Mouse (Mus musculus) MEL (cell line): ENCODE measurements at regions not wholly inside any gene's neighbourhood (a gene's known extent, or its start where the extent isn't known, plus 50 kb on each side); places are given as distances from the start of the nearest gene placed in this dataset.

Source experiments
- DNase-seq: peaks from one replicate; pipeline ENCODE4 v3.0.0; 2011; ENCODE audit warnings: low read depth, low spot score
- H3K27ac ChIP-seq: 2 replicates; pipeline ENCODE4 v1.5.1; 2012; ENCODE audit warnings: low read depth, mild to moderate bottlenecking, control low read depth, low read length, moderate library complexity; ENCODE audit not compliant: control insufficient read depth
- H3K27me3 ChIP-seq, 2 experiments: fragments of 150-350 bp in 1 of 2; sonication (generic) in 1 of 2; 2 replicates each; pipeline ENCODE4 v1.6.1; 2012; ENCODE audit warnings: low read length in 2 of 2, mild to moderate bottlenecking in 2 of 2, improper control_type of control experiment in 1 of 2, moderate library complexity in 1 of 2; ENCODE audit not compliant: insufficient read depth in 2 of 2, control insufficient read depth in 1 of 2
- H3K36me3 ChIP-seq, 2 experiments: 2 replicates each; pipeline ENCODE4 v1.6.1; 2012 to 2014; ENCODE audit warnings: low read length in 2 of 2, improper control_type of control experiment in 1 of 2, inconsistent platforms in 1 of 2, mild to moderate bottlenecking in 1 of 2; ENCODE audit not compliant: insufficient read depth in 2 of 2, control insufficient read depth in 1 of 2
- H3K4me1 ChIP-seq, 2 experiments: fragments of 150-350 bp in 1 of 2; sonication (generic) in 1 of 2; 2 replicates each; pipeline ENCODE4 v1.6.1; 2012; ENCODE audit warnings: low read length in 2 of 2, improper control_type of control experiment in 1 of 2, mild to moderate bottlenecking in 1 of 2; ENCODE audit not compliant: insufficient read depth in 2 of 2, control insufficient read depth in 1 of 2
- H3K4me3 ChIP-seq, 2 experiments: fragments of 150-350 bp in 1 of 2; sonication (generic) in 1 of 2; 2 replicates each; pipeline ENCODE4 v1.5.1; 2012; ENCODE audit warnings: low read depth in 2 of 2, low read length in 2 of 2, mild to moderate bottlenecking in 2 of 2, moderate library complexity in 2 of 2, control low read depth in 1 of 2, improper control_type of control experiment in 1 of 2; ENCODE audit not compliant: control insufficient read depth in 1 of 2, insufficient read depth in 1 of 2
- H3K79me2 ChIP-seq: 2 replicates; pipeline ENCODE4 v1.6.1; 2012; ENCODE audit warnings: mild to moderate bottlenecking, low read length, moderate library complexity; ENCODE audit not compliant: control insufficient read depth, poor library complexity, insufficient read depth
- H3K9ac ChIP-seq: 2 replicates; pipeline ENCODE4 v1.6.1; 2012; ENCODE audit warnings: low read depth, mild to moderate bottlenecking, control low read depth, low read length, moderate library complexity; ENCODE audit not compliant: control insufficient read depth, poor library complexity, severe bottlenecking
- H3K9me3 ChIP-seq: fragments of 150-350 bp; sonication (generic); replicated peaks from 2 replicates; pipeline ENCODE4 v1.6.1; 2012; ENCODE audit warnings: mild to moderate bottlenecking, low read length, improper control_type of control experiment, moderate library complexity; ENCODE audit not compliant: insufficient read depth
- BHLHE40 ChIP-seq: IDR thresholded peaks from 2 replicates; pipeline ENCODE4 v1.6.1; 2012; ENCODE audit warnings: low read depth, mild to moderate bottlenecking, inconsistent platforms, low read length, improper control_type of control experiment, borderline replicate concordance
- CHD1 ChIP-seq: IDR thresholded peaks from 2 replicates; pipeline ENCODE4 v1.6.1; 2012; ENCODE audit warnings: low read depth, mild to moderate bottlenecking, inconsistent platforms, low read length, improper control_type of control experiment
- CTCF ChIP-seq, 3 experiments: IDR thresholded peaks in 2 of 3; conservative IDR thresholded peaks in 1 of 3; 2 replicates each; pipeline ENCODE4 v1.5.1; 2011 to 2012; ENCODE audit warnings: low read length in 3 of 3, low read depth in 2 of 3, mild to moderate bottlenecking in 2 of 3, improper control_type of control experiment in 1 of 3, inconsistent platforms in 1 of 3, mixed read lengths in 1 of 3, moderate library complexity in 1 of 3; ENCODE audit not compliant: control insufficient read depth in 1 of 3, insufficient read depth in 1 of 3, poor library complexity in 1 of 3, severe bottlenecking in 1 of 3
- E2F4 ChIP-seq: IDR thresholded peaks from 2 replicates; pipeline ENCODE4 v1.6.1; 2011; ENCODE audit warnings: low read depth, low read length, improper control_type of control experiment, borderline replicate concordance
- ELF1 ChIP-seq: IDR thresholded peaks from 2 replicates; pipeline ENCODE4 v1.6.1; 2014; ENCODE audit warnings: low read depth, mild to moderate bottlenecking, inconsistent platforms, low read length, improper control_type of control experiment, moderate library complexity
- EP300 ChIP-seq, 2 experiments: IDR thresholded peaks; 2 replicates each; pipeline ENCODE4 v1.6.1; 2011; ENCODE audit warnings: improper control_type of control experiment in 2 of 2, low read length in 2 of 2, low read depth in 1 of 2, mild to moderate bottlenecking in 1 of 2
- ETS1 ChIP-seq: IDR thresholded peaks from 2 replicates; pipeline ENCODE4 v1.6.1; 2012; ENCODE audit warnings: low read depth, mild to moderate bottlenecking, inconsistent platforms, low read length, improper control_type of control experiment, moderate library complexity
- GATA1 ChIP-seq: IDR thresholded peaks from 2 replicates; pipeline ENCODE4 v1.6.1; 2011; ENCODE audit warnings: low read depth, low read length, improper control_type of control experiment
- HCFC1 ChIP-seq: IDR thresholded peaks from 2 replicates; pipeline ENCODE4 v1.6.1; 2012; ENCODE audit warnings: low read depth, mild to moderate bottlenecking, inconsistent platforms, low read length, improper control_type of control experiment, moderate library complexity
- JUND ChIP-seq: IDR thresholded peaks from 2 replicates; pipeline ENCODE4 v1.6.1; 2011; ENCODE audit warnings: low read depth, mild to moderate bottlenecking, improper control_type of control experiment, low read length
- KAT2A ChIP-seq: conservative IDR thresholded peaks from 2 replicates; pipeline ENCODE4 v1.6.1; 2012; ENCODE audit warnings: low read depth, low read length, improper control_type of control experiment, inconsistent platforms
- MAZ ChIP-seq: IDR thresholded peaks from 2 replicates; pipeline ENCODE4 v1.6.1; 2012; ENCODE audit warnings: low read depth, mild to moderate bottlenecking, inconsistent platforms, low read length, improper control_type of control experiment
- MXI1 ChIP-seq: IDR thresholded peaks from 2 replicates; pipeline ENCODE4 v1.6.1; 2011; ENCODE audit warnings: mild to moderate bottlenecking, low read depth, low read length, improper control_type of control experiment
- MYB ChIP-seq: IDR thresholded peaks from 2 replicates; pipeline ENCODE4 v1.6.1; 2011; ENCODE audit warnings: mild to moderate bottlenecking, low read depth, low read length, improper control_type of control experiment
- NELFE ChIP-seq: IDR thresholded peaks from 2 replicates; pipeline ENCODE4 v1.6.1; 2011; ENCODE audit warnings: low read depth, low read length, improper control_type of control experiment
- POLR2AphosphoS5 ChIP-seq: IDR thresholded peaks from 2 replicates; pipeline ENCODE4 v1.6.1; 2012; ENCODE audit warnings: low read depth, borderline replicate concordance, mild to moderate bottlenecking, inconsistent platforms, low read length, moderate library complexity, mixed read lengths
- RCOR1 ChIP-seq: IDR thresholded peaks from 2 replicates; pipeline ENCODE4 v1.6.1; 2012; ENCODE audit warnings: low read depth, mild to moderate bottlenecking, inconsistent platforms, low read length, improper control_type of control experiment
- SIN3A ChIP-seq: IDR thresholded peaks from 2 replicates; pipeline ENCODE4 v1.6.1; 2012; ENCODE audit warnings: low read length, improper control_type of control experiment, inconsistent platforms
- SMC3 ChIP-seq: IDR thresholded peaks from 2 replicates; pipeline ENCODE4 v1.6.1; 2011; ENCODE audit warnings: low read depth, low read length, improper control_type of control experiment
- TBP ChIP-seq: IDR thresholded peaks from 2 replicates; pipeline ENCODE4 v1.8.0; 2011; ENCODE audit warnings: low read depth, low read length, improper control_type of control experiment
- UBTF ChIP-seq: IDR thresholded peaks from 2 replicates; pipeline ENCODE4 v1.6.1; 2012; ENCODE audit warnings: low read depth, mild to moderate bottlenecking, inconsistent platforms, low read length, improper control_type of control experiment, moderate library complexity, borderline replicate concordance; ENCODE audit not compliant: insufficient read depth
- USF1 ChIP-seq: IDR thresholded peaks from 2 replicates; pipeline ENCODE4 v1.6.1; 2014; ENCODE audit warnings: low read depth, mild to moderate bottlenecking, inconsistent platforms, low read length, improper control_type of control experiment, moderate library complexity
- ZC3H11A ChIP-seq: IDR thresholded peaks from 2 replicates; pipeline ENCODE4 v1.6.1; 2012; ENCODE audit warnings: low read depth, mild to moderate bottlenecking, inconsistent platforms, low read length, improper control_type of control experiment
- ZMIZ1 ChIP-seq: IDR thresholded peaks from 2 replicates; pipeline ENCODE4 v1.6.1; 2012; ENCODE audit warnings: low read depth, mild to moderate bottlenecking, inconsistent platforms, low read length, improper control_type of control experiment, moderate library complexity

- H3K9ac ChIP-seq: no peak overlapping the region
- no peaks in the 10 kb centered on the region for H3K36me3 ChIP-seq
- DNase-seq: no peak
- no peaks in the 10 kb centered on the region for H3K79me2 ChIP-seq
- no peaks in the 10 kb centered on the region for H3K4me1 ChIP-seq
- no peak overlapping the region for H3K4me3 ChIP-seq
- H3K9me3 ChIP-seq: no peaks in the 10 kb centered on the region
- H3K27me3 ChIP-seq: peaks cover 0 to 3% of the 10 kb centered on the region in 2 experiments; a peak in 2 of 4 replicates
- H3K27ac ChIP-seq: no peak overlapping the region
- no peak for TF ChIP-seq ZC3H11A
- TF ChIP-seq E2F4: no peak
- TF ChIP-seq BHLHE40: no peak
- TF ChIP-seq MXI1: no peak
- TF ChIP-seq USF1: no peak
- TF ChIP-seq ETS1: no peak
- no peak for TF ChIP-seq CHD1
- TF ChIP-seq TBP: no peak
- no peak for TF ChIP-seq ELF1
- TF ChIP-seq RCOR1: no peak
- TF ChIP-seq NELFE: no peak
- TF ChIP-seq KAT2A: no peak
- TF ChIP-seq EP300 (IDR thresholded peaks at IDR 0.05; ENCODE audit: low read depth in 1 of 2, low read length in 2 of 2): no peak
- no peak for TF ChIP-seq ZMIZ1
- no peak for TF ChIP-seq UBTF
- no peak for TF ChIP-seq SMC3
- no peak for TF ChIP-seq MAZ
- TF ChIP-seq GATA1: no peak
- TF ChIP-seq MYB: no peak
- TF ChIP-seq JUND: no peak
Measured at GRCm38 (mm10) chr14:31944682-31945081, 84.1 kb upstream of the Galnt15 start.

DNA sequence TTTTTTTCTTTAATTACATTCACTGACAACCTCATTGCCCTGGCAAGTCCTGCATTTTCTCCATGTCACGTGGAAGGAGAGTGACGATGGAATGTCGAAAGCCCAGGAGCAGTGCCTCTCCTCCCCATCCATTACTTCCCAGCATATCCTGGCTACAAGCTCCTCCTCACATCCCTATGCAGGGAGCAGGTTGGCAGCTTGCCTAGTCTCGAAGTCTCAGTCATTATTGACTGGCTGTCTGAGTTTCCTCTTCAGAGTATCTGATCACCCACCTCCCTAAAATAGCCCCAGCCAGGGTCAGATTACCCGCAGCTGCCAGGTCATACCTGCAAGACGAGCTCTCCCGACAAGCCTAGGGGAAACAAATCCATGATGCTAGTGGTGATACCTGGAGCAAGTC is 83.7 kb upstream of the Galnt15 start:
- H3K4me1 ChIP-seq: no peaks in the 10 kb centered on the region
- TF ChIP-seq RCOR1 (no peak), MXI1 (no peak), EP300 (IDR thresholded peaks at IDR 0.05; ENCODE audit: low read depth in 1 of 2, low read length in 2 of 2) (no peak), HCFC1 (no peak), SIN3A (no peak), POLR2AphosphoS5 (no peak), CTCF (IDR thresholded peaks at IDR 0.05 in 2 of 3, conservative IDR thresholded peaks at IDR 0.05 in 1 of 3; ENCODE audit: control insufficient read depth in 1 of 3, insufficient read depth in 1 of 3, low read depth in 2 of 3, low read length in 3 of 3, poor library complexity in 1 of 3, severe bottlenecking in 1 of 3) (no peak)
- TF ChIP-seq, all 39 proteins: peak for 0
- Histone ChIP-seq H3K4me3 (no peak overlapping the region), H3K9me3 (no peaks in the 10 kb centered on the region), H3K27ac (no peak overlapping the region), H3K36me3 (no peaks in the 10 kb centered on the region), H3K9ac (no peak overlapping the region), H3K27me3 (peaks cover 0 to 3% of the 10 kb centered on the region in 2 experiments; a peak in 2 of 4 replicates), H3K79me2 (no peaks in the 10 kb centered on the region)
- no peak for DNase-seq
